Mouse (Mus musculus) colon, adult 2 months (tissue): ENCODE data around the gene Zbtb24. TPM values are rescaled to one million over a fixed set of nuclear protein-coding genes. Genes with fewer than 3 reads are reported as not detected.

Source experiments
- polyA plus RNA-seq: library from polyadenylated mRNA; depleted of rRNA; stranded (reverse); fragments of >200 nt; gene quantifications from 2 replicates; pipeline ENCODE4 v1.2.3, GENCODE M21; 2012; rRNA removed

Zbtb24 gene
- polyA plus RNA-seq: 12.5 and 14.8 TPM in 2 replicates

DNA sequence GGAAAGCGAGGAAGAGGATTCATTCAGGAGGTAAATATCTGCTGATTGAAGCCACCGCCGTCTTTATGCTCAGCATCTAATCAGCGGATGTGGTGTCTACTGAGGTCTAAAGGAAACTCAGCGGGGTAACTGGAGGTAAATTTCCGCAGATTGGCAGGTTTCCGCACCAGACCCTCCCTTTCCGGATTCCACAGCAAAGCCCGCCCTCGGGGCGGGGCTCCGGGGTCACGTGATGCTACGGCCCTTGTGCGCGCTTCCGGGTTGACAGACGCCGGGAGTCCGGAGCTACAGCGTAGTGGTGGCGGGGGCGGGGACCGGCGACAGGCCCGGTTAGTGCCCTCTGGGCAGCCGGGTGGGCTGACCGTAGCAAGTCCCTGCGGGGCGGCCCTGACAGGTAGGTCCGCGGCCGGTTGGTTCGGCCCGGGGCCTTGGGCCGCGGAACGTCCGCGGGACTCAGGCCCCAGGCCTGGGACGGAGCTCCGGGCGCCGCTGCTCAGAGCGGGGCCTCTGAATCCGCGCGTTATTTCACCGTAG is at the start of gene Zbtb24:
Gene Zbtb24, plus strand, starts transcription at position 247 of the 534 bp plus-strand sequence.

DNA sequence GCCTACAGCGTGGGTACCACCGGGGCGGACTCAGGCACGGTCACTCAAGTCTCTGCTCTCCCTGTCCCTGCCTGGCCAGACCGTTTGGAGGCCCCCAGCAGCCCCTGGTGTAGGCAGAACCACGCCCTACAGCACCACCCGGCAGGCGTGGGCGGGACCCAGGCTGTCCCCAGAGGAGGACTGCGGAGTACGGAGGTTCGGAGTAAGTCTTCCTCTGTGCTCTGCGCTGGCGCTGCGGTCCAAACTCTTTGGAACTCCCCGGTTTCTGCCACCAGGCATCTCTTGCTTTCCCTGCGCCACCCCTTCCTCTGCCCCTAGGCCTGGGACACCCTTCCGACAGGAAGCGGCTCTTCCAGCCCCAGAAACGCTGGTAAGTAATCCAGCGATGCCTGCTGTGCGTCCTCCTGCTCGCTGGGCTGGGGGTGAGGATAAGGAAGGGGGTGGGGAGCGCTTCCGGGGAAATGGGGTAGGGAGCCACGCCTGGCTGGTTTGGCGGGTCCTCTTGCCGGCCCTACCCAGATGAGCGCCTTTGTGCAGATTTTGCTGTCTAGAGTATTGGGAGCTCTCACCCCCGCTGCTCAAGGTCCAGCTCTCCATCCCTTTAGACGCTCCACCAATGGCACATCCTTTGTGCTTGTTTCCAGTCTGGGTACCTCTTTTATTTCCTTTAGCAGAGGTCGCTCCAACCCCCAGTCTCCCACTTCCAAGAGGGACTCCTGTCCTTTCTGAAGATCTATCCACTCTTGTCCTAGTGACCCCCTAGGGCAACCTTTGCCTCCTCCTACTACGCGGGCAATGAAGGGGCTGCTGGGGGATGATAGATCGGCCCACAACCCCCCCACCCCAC is 26.2 kb downstream of the Zbtb24 start, which contains the start of gene Mical1:
Gene Mical1, plus strand, starts transcription at position 144 of the 847 bp plus-strand sequence.

DNA sequence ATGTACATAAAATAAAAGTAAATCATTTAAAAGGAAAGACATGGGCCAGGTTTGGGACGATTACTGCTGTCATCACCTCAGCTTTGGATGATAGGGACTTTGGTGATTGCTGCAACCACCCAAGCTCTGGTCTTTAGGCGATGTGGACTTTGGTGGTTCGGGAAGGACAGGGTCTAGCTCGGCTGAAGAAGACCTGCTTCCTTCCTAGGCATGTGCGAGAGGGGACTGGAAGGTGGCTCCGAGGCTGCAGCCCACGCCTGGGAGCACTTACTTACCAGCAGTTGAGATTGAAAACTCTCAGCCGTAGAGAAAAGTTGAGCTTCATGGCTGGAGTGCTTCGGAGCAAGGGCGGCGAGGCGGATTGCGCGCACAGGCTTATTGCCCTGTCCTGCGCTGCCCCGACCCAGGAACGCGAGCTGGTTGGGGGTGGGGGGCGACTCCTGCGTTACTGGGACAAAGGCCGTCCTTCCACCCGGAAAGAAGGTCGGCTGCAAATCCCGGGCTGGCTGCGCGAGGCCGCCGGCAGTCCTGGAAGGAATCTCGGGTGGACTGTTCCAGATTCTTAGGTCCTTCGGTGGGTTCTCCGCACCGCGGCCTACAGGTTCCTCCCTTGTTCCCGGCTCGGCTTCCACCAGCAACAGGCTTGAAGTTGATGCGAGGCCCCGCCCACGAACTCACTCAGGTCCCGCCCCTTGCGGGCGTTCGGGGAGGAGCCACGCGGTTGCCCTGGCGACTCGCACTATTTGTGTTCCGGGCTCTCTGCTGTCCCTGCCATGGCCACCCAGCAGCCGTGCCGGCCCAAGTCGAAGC is 39.7 kb downstream of the Zbtb24 start, which contains the start of the genes Smpd2 and Ppil6:
Gene Smpd2, minus strand, starts transcription at position 662 of the 810 bp plus-strand sequence.
Gene Ppil6, plus strand, starts transcription at position 732 of the 810 bp plus-strand sequence.

Other genes starting within 250 kb of the Zbtb24 start
- 7.2 and 8.5 TPM in 2 replicates for gene Fig4, start 147.1 kb upstream of the Zbtb24 start, polyA plus RNA-seq
- not detected in 2 replicates for gene Ak9, start 146.4 kb upstream of the Zbtb24 start, polyA plus RNA-seq
- 53.2 TPM in 2 replicates for gene Mical1, start 25.9 kb downstream of the Zbtb24 start, polyA plus RNA-seq
- gene Smpd2, start 40.0 kb downstream of the Zbtb24 start, polyA plus RNA-seq: 68.4 and 83.2 TPM in 2 replicates
- 0.34 and 0.50 TPM in 2 replicates for gene Ppil6, start 40.1 kb downstream of the Zbtb24 start, polyA plus RNA-seq
- gene Cd164, start 69.0 kb downstream of the Zbtb24 start, polyA plus RNA-seq: 87.3 and 106 TPM in 2 replicates